Mouse (Mus musculus) liver, embryonic 14.5 days (tissue): ENCODE measurements around the gene Bcl10.

Source experiments
- CTCF ChIP-seq: IDR thresholded peaks from 2 replicates; pipeline ENCODE4 v1.5.1; 2016; ENCODE audit warnings: antibody characterized with exemption, low read depth, control low read depth
- EP300 ChIP-seq: IDR thresholded peaks from 2 replicates; pipeline ENCODE4 v1.6.1; 2016; ENCODE audit warnings: antibody characterized with exemption, low read depth

DNA sequence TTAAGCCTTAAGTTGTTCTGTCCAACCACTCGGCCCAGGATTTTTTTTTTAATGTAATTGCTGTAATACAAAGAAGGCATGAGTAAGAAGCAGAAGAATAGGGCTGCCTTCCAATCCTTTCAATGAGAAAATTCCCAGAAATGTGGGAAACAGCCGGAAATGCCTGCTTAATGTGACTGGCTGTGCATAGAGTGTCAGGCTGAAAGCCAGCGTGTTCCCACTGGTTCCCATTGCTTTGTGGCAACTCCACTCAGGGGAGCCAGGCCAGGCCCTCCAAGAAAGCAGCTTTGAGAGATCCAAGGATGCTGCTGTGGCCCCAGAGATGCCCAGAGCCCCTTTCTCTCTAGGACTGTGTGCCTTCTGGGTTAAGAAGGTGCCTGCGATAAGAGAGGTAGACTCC, 37.2 kb upstream of the Bcl10 start:
- no peak for TF ChIP-seq CTCF
- TF ChIP-seq EP300, result no peak
